Mouse (Mus musculus): ENCODE results near the gene Kantr.

Kantr gene

GRCm38 (mm10) chrX:152279384-152279783, 47.9 kb downstream of the Kantr start:
- DNase-seq: no peak

- no peak for DNase-seq
Observed at GRCm38 (mm10) chrX:152271189-152271588, 56.1 kb downstream of the Kantr start.

All from kidney, adult 8-10 months (tissue).